Comparison of ENCODE assay signal across 8 mouse cellular contexts in genomic region chr17:35166352-35167035, GRCm38 (mm10). TPM values are rescaled to one million over a fixed set of nuclear protein-coding genes. Genes with fewer than 3 reads are reported as not detected.
A peak's percentile ranks its signal among the peaks of the same experiment; 100 is the strongest.
DNase-seq lines count a peak whose midpoint lies in the region; ATAC-seq and TF ChIP-seq lines count a peak whose summit lies in the region.

No protein-coding gene starts in this region.

- no peak overlapping the region for H3K9ac ChIP-seq in neural tube, embryonic 11.5 days (ENCODE audit: low read length)
- peak overlapping the region; percentile 44; the same call in 1 of the 2 replicates for H3K9ac ChIP-seq in kidney, embryonic 15.5 days
- H3K9ac ChIP-seq in liver, embryonic 14.5 days (replicated peaks) = no peak overlapping the region
- peak overlapping the region; percentile 36 for H3K9ac ChIP-seq in neural tube, embryonic 15.5 days (replicated peaks)

- H3K27me3 ChIP-seq in neural tube, embryonic 11.5 days (ENCODE audit: control insufficient read depth, insufficient read depth, low read length) = no peaks in the 10 kb centered on the region
- H3K27me3 ChIP-seq in heart, embryonic 10.5 days (ENCODE audit: insufficient read depth, poor library complexity, severe bottlenecking) = no peaks in the 10 kb centered on the region
- H3K27me3 ChIP-seq in kidney, embryonic 15.5 days = no peaks in the 10 kb centered on the region
- H3K27me3 ChIP-seq in liver, embryonic 14.5 days (ENCODE audit: control insufficient read depth, insufficient read depth, low read length) = no peaks in the 10 kb centered on the region
- no peaks in the 10 kb centered on the region for H3K27me3 ChIP-seq in neural tube, embryonic 15.5 days (replicated peaks)

- peaks cover 6% of the 10 kb centered on the region for H3K36me3 ChIP-seq in neural tube, embryonic 11.5 days (ENCODE audit: control insufficient read depth, insufficient read depth, low read length)
- H3K36me3 ChIP-seq in heart, embryonic 10.5 days = peaks cover 13% of the 10 kb centered on the region
- peaks cover 13% of the 10 kb centered on the region for H3K36me3 ChIP-seq in kidney, embryonic 15.5 days
- peaks cover 8% of the 10 kb centered on the region for H3K36me3 ChIP-seq in liver, embryonic 14.5 days (replicated peaks; ENCODE audit: control insufficient read depth, insufficient read depth, low read depth)
- peaks cover 7% of the 10 kb centered on the region for H3K36me3 ChIP-seq in neural tube, embryonic 15.5 days

- WGBS in neural tube, embryonic 11.5 days = 63% methylated on average over 8 of the region's 8 CpGs
- 71% methylated on average over 8 of the region's 8 CpGs for WGBS in heart, embryonic 10.5 days
- WGBS in kidney, embryonic 15.5 days = 67% methylated on average over 8 of the region's 8 CpGs
- 67% methylated on average over 8 of the region's 8 CpGs for WGBS in liver, embryonic 14.5 days (ENCODE audit: insufficient replicate concordance)
- 33% methylated on average over 8 of the region's 8 CpGs for WGBS in neural tube, embryonic 15.5 days

- H3K27ac ChIP-seq in neural tube, embryonic 11.5 days (ENCODE audit: low read depth, low read length) = peak overlapping the region; percentile 93; the same call in 1 of the 2 replicates
- H3K27ac ChIP-seq in heart, embryonic 10.5 days = peak overlapping the region; percentile 100
- H3K27ac ChIP-seq in kidney, embryonic 15.5 days = peak overlapping the region; percentile 99
- H3K27ac ChIP-seq in liver, embryonic 14.5 days = no peak overlapping the region
- peak overlapping the region; percentile 93 for H3K27ac ChIP-seq in neural tube, embryonic 15.5 days (replicated peaks)

- no peak for TF ChIP-seq EP300 in liver, embryonic 14.5 days (IDR thresholded peaks at IDR 0.05; ENCODE audit: low read depth)

- peak overlapping the region; percentile 86 for H3K4me3 ChIP-seq in neural tube, embryonic 11.5 days (ENCODE audit: low read depth, low read length)
- no peak overlapping the region for H3K4me3 ChIP-seq in heart, embryonic 10.5 days
- peak overlapping the region; percentile 84 for H3K4me3 ChIP-seq in kidney, embryonic 15.5 days (replicated peaks)
- H3K4me3 ChIP-seq in liver, embryonic 14.5 days (ENCODE audit: insufficient read depth in 1 of 2, low read depth in 2 of 2, low read length in 2 of 2) = no peak overlapping the region
- peak overlapping the region; percentile 99 for H3K4me3 ChIP-seq in neural tube, embryonic 15.5 days (replicated peaks)

- ATAC-seq in neural tube, embryonic 11.5 days (ENCODE audit: insufficient read depth, low FRiP score, low TSS enrichment) = no peak
- no peak for ATAC-seq in kidney, embryonic 15.5 days (replicated peaks; ENCODE audit: low FRiP score)
- ATAC-seq in liver, embryonic 14.5 days (ENCODE audit: insufficient read depth) = no peak
- no peak for ATAC-seq in neural tube, embryonic 15.5 days (ENCODE audit: low FRiP score)

- H3K4me1 ChIP-seq in neural tube, embryonic 11.5 days (ENCODE audit: control insufficient read depth, insufficient read depth, low read length) = peaks cover 16% of the 10 kb centered on the region
- peaks cover 26% of the 10 kb centered on the region for H3K4me1 ChIP-seq in heart, embryonic 10.5 days
- H3K4me1 ChIP-seq in kidney, embryonic 15.5 days = peaks cover 32% of the 10 kb centered on the region
- H3K4me1 ChIP-seq in liver, embryonic 14.5 days (replicated peaks; ENCODE audit: control insufficient read depth in 2 of 2, insufficient read depth in 2 of 2, low read length in 1 of 2) = peaks cover 4 to 21% of the 10 kb centered on the region in 2 experiments
- H3K4me1 ChIP-seq in neural tube, embryonic 15.5 days = peaks cover 36% of the 10 kb centered on the region

- peak; percentile 75 for TF ChIP-seq CTCF in liver, embryonic 14.5 days (IDR thresholded peaks at IDR 0.05; ENCODE audit: low read depth)

- H3K9me3 ChIP-seq in neural tube, embryonic 11.5 days (ENCODE audit: control insufficient read depth, low read length) = no peaks in the 10 kb centered on the region
- H3K9me3 ChIP-seq in heart, embryonic 10.5 days = no peaks in the 10 kb centered on the region
- no peaks in the 10 kb centered on the region for H3K9me3 ChIP-seq in kidney, embryonic 15.5 days (replicated peaks)
- H3K9me3 ChIP-seq in liver, embryonic 14.5 days (ENCODE audit: control insufficient read depth, low read length) = no peaks in the 10 kb centered on the region
- no peaks in the 10 kb centered on the region for H3K9me3 ChIP-seq in neural tube, embryonic 15.5 days (replicated peaks)

- DNase-seq in neural tube, embryonic 11.5 days (ENCODE audit: low spot score) = peak; percentile 60
- DNase-seq in neural tube, embryonic 10.5 days (ENCODE audit: extremely low spot score, low spot score) = no peak
- DNase-seq in cerebellum, adult 9-10 months = peak; percentile 88
- DNase-seq in heart, embryonic 10.5 days (ENCODE audit: low spot score) = no peak
- peak; percentile 61 to 79 (median 65) for DNase-seq in liver, embryonic 14.5 days (ENCODE audit: low read depth in 3 of 3, low spot score in 3 of 3)
- no peak for DNase-seq in gastrocnemius, postnatal 25 days

- H3K4me2 ChIP-seq in neural tube, embryonic 11.5 days (ENCODE audit: low read depth) = peak overlapping the region; percentile 71
- H3K4me2 ChIP-seq in kidney, embryonic 15.5 days = peak overlapping the region; percentile 89
- H3K4me2 ChIP-seq in liver, embryonic 14.5 days (ENCODE audit: low read depth) = no peak overlapping the region
- H3K4me2 ChIP-seq in neural tube, embryonic 15.5 days = peak overlapping the region; percentile 66

RNA-seq across cellular contexts. Expression of gene Prrc2a, which starts 1.8 kb away (rescaled TPM):
- polyA plus RNA-seq in neural tube, embryonic 11.5 days (2014; fragmentation: Nextera tagmentation; extraction: Ambion mirVana) = 185 and 194 TPM in 2 replicates
- 137 and 161 TPM in 2 replicates for polyA plus RNA-seq in heart, embryonic 10.5 days (2016; fragmentation: Nextera tagmentation; extraction: Ambion mirVana)
- polyA plus RNA-seq in kidney, embryonic 15.5 days (2015; fragmentation: Nextera tagmentation; extraction: Ambion mirVana) = 176 and 209 TPM in 2 replicates
- 61.4 and 67.5 TPM in 2 replicates for polyA plus RNA-seq in liver, embryonic 14.5 days (2012; rRNA removed)
- polyA plus RNA-seq in liver, embryonic 14.5 days (2014; fragmentation: Nextera tagmentation; extraction: Ambion mirVana) = 33.4 and 46.0 TPM in 2 replicates
- 155 TPM in 2 replicates for polyA plus RNA-seq in neural tube, embryonic 15.5 days (2015; fragmentation: Nextera tagmentation; extraction: Ambion mirVana)
- total RNA-seq in gastrocnemius, postnatal 25 days (2021) = 100 to 1,000 TPM in 1 of 2 experiments, 10 to 100 TPM in 1; 93.3 to 102 TPM

RNA-seq across cellular contexts. Expression of gene Aif1, which starts 9.4 kb away (rescaled TPM):
- polyA plus RNA-seq in neural tube, embryonic 11.5 days (2014; fragmentation: Nextera tagmentation; extraction: Ambion mirVana) = 4.1 and 6.7 TPM in 2 replicates
- polyA plus RNA-seq in heart, embryonic 10.5 days (2016; fragmentation: Nextera tagmentation; extraction: Ambion mirVana) = 0.85 and 2.1 TPM in 2 replicates
- polyA plus RNA-seq in kidney, embryonic 15.5 days (2015; fragmentation: Nextera tagmentation; extraction: Ambion mirVana) = 8.8 and 9.2 TPM in 2 replicates
- 3.1 and 8.1 TPM in 2 replicates for polyA plus RNA-seq in liver, embryonic 14.5 days (2012; rRNA removed)
- 18.6 and 20.7 TPM in 2 replicates for polyA plus RNA-seq in liver, embryonic 14.5 days (2014; fragmentation: Nextera tagmentation; extraction: Ambion mirVana)
- polyA plus RNA-seq in neural tube, embryonic 15.5 days (2015; fragmentation: Nextera tagmentation; extraction: Ambion mirVana) = 12.1 and 12.3 TPM in 2 replicates
- total RNA-seq in gastrocnemius, postnatal 25 days (2021) = 1 to 10 TPM in 1 of 2 experiments, under 1 TPM in 1; 0.97 to 1.4 TPM

RNA-seq across cellular contexts. Expression of gene Lst1, which starts 21.7 kb away (rescaled TPM):
- polyA plus RNA-seq in neural tube, embryonic 11.5 days (2014; fragmentation: Nextera tagmentation; extraction: Ambion mirVana) = 5.8 and 9.1 TPM in 2 replicates
- 1.5 and 2.2 TPM in 2 replicates for polyA plus RNA-seq in heart, embryonic 10.5 days (2016; fragmentation: Nextera tagmentation; extraction: Ambion mirVana)
- polyA plus RNA-seq in kidney, embryonic 15.5 days (2015; fragmentation: Nextera tagmentation; extraction: Ambion mirVana) = 12.1 and 13.7 TPM in 2 replicates
- polyA plus RNA-seq in liver, embryonic 14.5 days (2012; rRNA removed) = 25.6 and 37.4 TPM in 2 replicates
- 32.8 and 37.7 TPM in 2 replicates for polyA plus RNA-seq in liver, embryonic 14.5 days (2014; fragmentation: Nextera tagmentation; extraction: Ambion mirVana)
- polyA plus RNA-seq in neural tube, embryonic 15.5 days (2015; fragmentation: Nextera tagmentation; extraction: Ambion mirVana) = 8.3 and 12.1 TPM in 2 replicates
- total RNA-seq in gastrocnemius, postnatal 25 days (2021) = under 1 TPM in 1 of 2 experiments, not detected in 1; 0.78 TPM

RNA-seq across cellular contexts. Expression of gene Ltb, which starts 27.7 kb away (rescaled TPM):
- polyA plus RNA-seq in neural tube, embryonic 11.5 days (2014; fragmentation: Nextera tagmentation; extraction: Ambion mirVana) = 0.27 TPM in 1 of 2 replicates, not detected in the other
- 0.15 TPM in 1 of 2 replicates, not detected in the other for polyA plus RNA-seq in heart, embryonic 10.5 days (2016; fragmentation: Nextera tagmentation; extraction: Ambion mirVana)
- polyA plus RNA-seq in kidney, embryonic 15.5 days (2015; fragmentation: Nextera tagmentation; extraction: Ambion mirVana) = 0.53 and 0.72 TPM in 2 replicates
- 0.47 and 0.70 TPM in 2 replicates for polyA plus RNA-seq in liver, embryonic 14.5 days (2012; rRNA removed)
- polyA plus RNA-seq in liver, embryonic 14.5 days (2014; fragmentation: Nextera tagmentation; extraction: Ambion mirVana) = 0.28 and 0.64 TPM in 2 replicates
- polyA plus RNA-seq in neural tube, embryonic 15.5 days (2015; fragmentation: Nextera tagmentation; extraction: Ambion mirVana) = 0.63 and 7.3 TPM in 2 replicates
- not detected for total RNA-seq in gastrocnemius, postnatal 25 days (2021)

RNA-seq across cellular contexts. Expression of gene Bag6, which starts 31.5 kb away (rescaled TPM):
- 99.4 and 105 TPM in 2 replicates for polyA plus RNA-seq in neural tube, embryonic 11.5 days (2014; fragmentation: Nextera tagmentation; extraction: Ambion mirVana)
- polyA plus RNA-seq in heart, embryonic 10.5 days (2016; fragmentation: Nextera tagmentation; extraction: Ambion mirVana) = 51.4 and 65.5 TPM in 2 replicates
- 56.1 and 64.9 TPM in 2 replicates for polyA plus RNA-seq in kidney, embryonic 15.5 days (2015; fragmentation: Nextera tagmentation; extraction: Ambion mirVana)
- 45.7 and 48.1 TPM in 2 replicates for polyA plus RNA-seq in liver, embryonic 14.5 days (2012; rRNA removed)
- polyA plus RNA-seq in liver, embryonic 14.5 days (2014; fragmentation: Nextera tagmentation; extraction: Ambion mirVana) = 22.9 and 30.5 TPM in 2 replicates
- 54.7 and 62.7 TPM in 2 replicates for polyA plus RNA-seq in neural tube, embryonic 15.5 days (2015; fragmentation: Nextera tagmentation; extraction: Ambion mirVana)
- total RNA-seq in gastrocnemius, postnatal 25 days (2021) = 100 to 1,000 TPM; 180 to 197 TPM

Comparison
In these comparisons a context has a peak if more than half of its experiments do, and no peak if none do; other contexts are left out.
1. DNase-seq: peak in neural tube, embryonic 11.5 days (single experiment), cerebellum, adult 9-10 months (single experiment) and liver, embryonic 14.5 days (3 of 3); none in neural tube, embryonic 10.5 days (single experiment), heart, embryonic 10.5 days (single experiment) and gastrocnemius, postnatal 25 days (single experiment).
2. H3K9ac ChIP-seq: peak in kidney, embryonic 15.5 days (single experiment) and neural tube, embryonic 15.5 days (single experiment); none in neural tube, embryonic 11.5 days (single experiment) and liver, embryonic 14.5 days (single experiment).
3. H3K4me3 ChIP-seq: peak in neural tube, embryonic 11.5 days (single experiment), kidney, embryonic 15.5 days (single experiment) and neural tube, embryonic 15.5 days (single experiment); none in heart, embryonic 10.5 days (single experiment) and liver, embryonic 14.5 days (0 of 2).